Mouse (Mus musculus) lung, adult 2 months (tissue): ENCODE data around the gene Kcnj6. TPM values are rescaled to one million over a fixed set of nuclear protein-coding genes. Genes with fewer than 3 reads are reported as not detected.
A peak's percentile ranks its signal among the peaks of the same experiment; 100 is the strongest.

Experiments used
- DNase-seq: peaks from one replicate; pipeline ENCODE4 v3.0.0; 2022
- H3K4me1 ChIP-seq: fragments of 200-500 bp; 2 replicates; pipeline ENCODE4 v1.6.1; 2011; ENCODE audit warnings: low read length; ENCODE audit not compliant: control insufficient read depth, insufficient read depth
- H3K4me3 ChIP-seq: fragments of 200-500 bp; replicated peaks from 2 replicates; pipeline ENCODE3; 2011; ENCODE audit warnings: low read depth, mild to moderate bottlenecking, control low read depth, low read length; ENCODE audit errors: extremely low read depth
- CTCF ChIP-seq: fragments of 200-500 bp; IDR thresholded peaks from 2 replicates; pipeline ENCODE4 v1.5.1; 2011; ENCODE audit warnings: mild to moderate bottlenecking, low read length, control low read depth; ENCODE audit not compliant: insufficient read depth
- POLR2A ChIP-seq: fragments of 200-500 bp; IDR thresholded peaks from 2 replicates; pipeline ENCODE4 v1.6.1; 2011; ENCODE audit warnings: low read depth, mild to moderate bottlenecking, control low read depth, low read length, borderline replicate concordance; ENCODE audit errors: extremely low read depth
- WGBS: fragments of 180-500 bp; shearing (Covaris S2); methylation state at CpG from one replicate; pipeline ENCODE4 v1.1.7; 2018; 5-methylcytosine and 5-hydroxymethylcytosine counted together
- polyA plus RNA-seq: library from polyadenylated mRNA; depleted of rRNA; stranded (reverse); fragments of >200 nt; gene quantifications from 2 replicates; pipeline ENCODE4 v1.2.3, GENCODE M21; 2012

The Kcnj6 gene
- polyA plus RNA-seq, 1 experiment: not detected

- TF ChIP-seq POLR2A (no peak), CTCF (peak; percentile 72)
- no peak for DNase-seq
- H3K4me3 ChIP-seq: no peak overlapping the region
- no peaks in the 10 kb centered on the region for H3K4me1 ChIP-seq
- WGBS: 25% methylated on average over 6 of the region's 6 CpGs
Observed at GRCm38 (mm10) chr16:94789958-94790357, 207.5 kb downstream of the Kcnj6 start.

DNA sequence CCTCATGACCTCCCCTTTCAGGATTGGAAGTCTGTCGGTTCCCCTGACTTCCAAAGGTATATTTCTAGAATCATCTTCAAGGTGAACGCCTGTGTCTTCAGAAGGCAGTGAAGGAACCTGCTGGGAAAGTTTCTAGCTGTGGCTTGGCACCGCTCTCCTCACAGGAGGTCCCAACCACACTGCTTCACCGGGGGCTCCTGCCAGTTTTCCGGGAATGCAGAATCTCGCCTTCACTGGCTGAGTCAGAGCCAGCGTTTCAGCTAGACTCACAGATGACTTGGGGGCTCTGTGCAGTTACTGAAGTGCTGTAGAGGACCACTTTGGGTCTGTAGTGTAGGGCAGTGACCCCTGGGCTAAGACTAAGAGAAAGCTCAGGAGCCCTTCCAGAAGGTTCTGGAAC is 208.8 kb downstream of the Kcnj6 start:
- WGBS: 72% methylated on average over 7 of the region's 7 CpGs
- no peak for DNase-seq
- Histone ChIP-seq H3K4me3 (no peak overlapping the region), H3K4me1 (no peaks in the 10 kb centered on the region)
- no peak for TF ChIP-seq POLR2A
- TF ChIP-seq CTCF: no peak

DNA sequence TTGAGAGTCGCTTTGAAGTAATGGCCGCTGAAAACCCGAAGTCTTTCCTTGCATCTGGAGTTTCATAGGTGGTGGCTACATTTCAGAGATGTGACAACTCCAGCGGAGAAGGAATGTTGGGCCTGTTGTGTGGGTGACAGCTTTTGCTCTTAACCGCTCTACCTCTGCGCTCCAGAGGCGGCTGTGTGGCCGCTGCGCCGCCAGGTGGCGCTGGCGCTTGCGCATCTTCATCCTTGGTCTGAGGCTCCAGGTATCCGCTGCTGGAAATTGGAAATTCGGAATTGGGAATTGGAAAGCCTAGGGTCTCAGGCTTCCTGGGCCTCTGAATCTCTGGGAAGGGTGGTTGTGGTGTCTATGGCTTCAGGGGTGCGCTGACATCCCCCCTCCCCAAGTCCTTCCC is 209.3 kb downstream of the Kcnj6 start:
- 11% methylated on average over 16 of the region's 16 CpGs for WGBS
- DNase-seq: peak; percentile 20
- H3K4me1 ChIP-seq: no peaks in the 10 kb centered on the region
- H3K4me3 ChIP-seq: no peak overlapping the region
- TF ChIP-seq POLR2A: no peak
- peak; percentile 68 for TF ChIP-seq CTCF

- 74% methylated on average over 5 of the region's 5 CpGs for whole genome bisulfite sequencing
- DNase-seq: no peak
- Histone ChIP-seq H3K4me3 (no peak overlapping the region), H3K4me1 (no peaks in the 10 kb centered on the region)
- TF ChIP-seq CTCF: no peak
- no peak for TF ChIP-seq POLR2A
Observed at GRCm38 (mm10) chr16:94785873-94786272, 211.6 kb downstream of the Kcnj6 start.

GRCm38 (mm10) chr16:94783696-94784095 is 213.8 kb downstream of the Kcnj6 start:
- TF ChIP-seq CTCF (peak; percentile 33; the same call in 1 of the 2 replicates), POLR2A (no peak)
- Histone ChIP-seq H3K4me3 (no peak overlapping the region), H3K4me1 (no peaks in the 10 kb centered on the region)
- 64% methylated on average over 7 of the region's 7 CpGs for WGBS
- peak; percentile 6 for DNase-seq

DNA sequence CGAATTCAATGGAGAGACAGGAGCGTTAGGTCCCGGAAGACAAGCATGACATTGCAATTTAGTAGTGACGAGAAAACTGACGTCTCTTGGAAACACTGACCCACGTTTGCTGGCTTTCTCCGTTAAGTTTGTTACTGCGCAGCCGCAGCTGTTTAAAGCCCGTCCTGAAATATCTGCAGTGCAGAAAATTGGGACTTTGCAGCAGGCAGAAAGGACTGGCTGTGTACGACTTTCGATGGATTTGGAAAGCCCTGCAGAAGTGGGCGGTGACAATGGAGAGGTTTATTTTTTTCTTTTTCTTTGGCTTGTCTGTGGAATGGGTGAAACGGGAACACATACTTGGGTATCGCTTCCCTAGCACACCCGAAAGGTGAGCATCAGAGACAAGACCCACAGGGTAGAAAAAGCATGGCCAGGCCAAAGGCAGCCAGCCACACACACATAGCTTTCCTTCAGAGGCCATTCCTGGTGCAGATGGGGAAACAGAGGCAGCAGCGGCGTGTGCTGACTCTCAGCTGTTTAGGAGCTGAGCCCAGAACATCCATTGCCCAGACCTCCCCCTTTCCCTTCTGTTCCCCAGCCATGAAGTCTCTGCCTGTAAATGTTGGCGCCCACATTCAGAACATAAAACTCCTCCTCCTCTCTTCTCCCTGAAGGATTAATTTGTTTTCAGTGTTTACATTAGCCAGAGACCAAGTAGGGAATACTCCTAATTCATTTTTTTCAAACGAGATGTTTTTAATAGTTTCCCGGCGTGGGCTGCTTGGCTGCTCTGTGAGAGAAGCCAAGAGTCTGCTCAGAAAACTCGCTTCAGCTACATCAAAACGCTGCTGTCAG is 215.2 kb downstream of the Kcnj6 start:
- Histone ChIP-seq H3K4me1 (no peaks in the 10 kb centered on the region), H3K4me3 (no peak overlapping the region)
- 69% methylated on average over 24 of the region's 24 CpGs for WGBS
- TF ChIP-seq POLR2A (no peak), CTCF (no peak)
- no peak for DNase-seq

GRCm38 (mm10) chr16:94773928-94774327 is 223.6 kb downstream of the Kcnj6 start:
- no peak for DNase-seq
- Histone ChIP-seq H3K4me1 (no peaks in the 10 kb centered on the region), H3K4me3 (no peak overlapping the region)
- TF ChIP-seq POLR2A: no peak
- TF ChIP-seq CTCF: no peak
- WGBS: 61% methylated on average over 5 of the region's 5 CpGs

GRCm38 (mm10) chr16:94767606-94768005 is 229.9 kb downstream of the Kcnj6 start:
- Histone ChIP-seq H3K4me3 (no peak overlapping the region), H3K4me1 (no peaks in the 10 kb centered on the region)
- TF ChIP-seq CTCF: no peak
- TF ChIP-seq POLR2A: no peak
- DNase-seq: no peak
- 70% methylated on average over 6 of the region's 6 CpGs for WGBS

- TF ChIP-seq CTCF (no peak), POLR2A (no peak)
- DNase-seq: no peak
- H3K4me1 ChIP-seq: no peaks in the 10 kb centered on the region
- no peak overlapping the region for H3K4me3 ChIP-seq
- 25% methylated on average over 8 of the region's 8 CpGs for WGBS
Observed at GRCm38 (mm10) chr16:94765129-94765528, 232.4 kb downstream of the Kcnj6 start.

GRCm38 (mm10) chr16:94760732-94761131 is 236.8 kb downstream of the Kcnj6 start:
- no peak overlapping the region for H3K4me3 ChIP-seq
- TF ChIP-seq CTCF: no peak
- no peak for TF ChIP-seq POLR2A
- WGBS: 43% methylated on average over 8 of the region's 11 CpGs
- no peak for DNase-seq
- no peaks in the 10 kb centered on the region for H3K4me1 ChIP-seq
